Mouse (Mus musculus): Measurements from ENCODE around the gene Nup35.
A peak's percentile ranks its signal among the peaks of the same experiment; 100 is the strongest.

The Nup35 gene

DNA sequence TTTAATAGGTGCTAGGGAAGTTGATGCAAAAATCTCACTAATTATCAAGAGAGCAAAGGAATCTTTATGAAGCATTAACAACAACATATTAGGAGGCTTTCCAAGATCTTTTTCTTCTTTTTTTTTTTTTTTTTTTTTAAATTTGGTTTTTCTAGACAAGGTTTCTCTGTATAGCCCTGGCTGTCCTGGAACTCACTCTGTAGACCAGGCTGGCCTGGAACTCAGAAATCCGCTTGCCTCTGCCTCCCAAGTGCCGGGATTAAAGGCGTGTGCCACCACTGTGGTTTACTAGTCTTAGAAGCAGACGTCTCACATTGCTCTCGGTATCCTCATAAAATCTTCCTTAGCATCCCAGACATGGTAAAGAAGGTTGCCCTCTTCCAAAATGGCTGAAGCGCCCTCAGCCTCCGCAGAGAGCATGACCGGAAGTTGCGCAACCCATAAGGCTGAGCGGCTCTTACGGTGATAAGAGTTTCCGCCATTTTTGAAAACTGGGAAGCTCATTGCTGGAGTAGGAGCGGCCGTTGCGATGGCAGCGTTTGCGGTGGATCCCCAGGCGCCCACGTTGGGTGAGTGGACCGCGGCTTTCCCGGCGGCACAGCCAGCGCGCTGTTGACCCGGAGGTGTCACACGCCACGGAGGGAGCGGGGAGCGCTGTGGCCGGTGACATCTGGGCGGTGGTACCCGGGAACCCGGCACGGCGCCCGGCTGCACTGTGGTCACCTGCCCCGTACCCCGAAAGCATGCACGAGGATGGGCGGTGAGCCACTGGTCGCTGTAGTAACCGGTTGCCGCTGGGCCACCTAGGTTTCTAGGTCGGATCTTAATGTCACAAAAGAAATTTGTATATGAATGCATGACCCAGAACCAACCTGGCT, 21.6 kb downstream of the Nup35 start:
- peak; percentile 88 for DNase-seq (ENCODE audit: extremely low spot score)

DNA sequence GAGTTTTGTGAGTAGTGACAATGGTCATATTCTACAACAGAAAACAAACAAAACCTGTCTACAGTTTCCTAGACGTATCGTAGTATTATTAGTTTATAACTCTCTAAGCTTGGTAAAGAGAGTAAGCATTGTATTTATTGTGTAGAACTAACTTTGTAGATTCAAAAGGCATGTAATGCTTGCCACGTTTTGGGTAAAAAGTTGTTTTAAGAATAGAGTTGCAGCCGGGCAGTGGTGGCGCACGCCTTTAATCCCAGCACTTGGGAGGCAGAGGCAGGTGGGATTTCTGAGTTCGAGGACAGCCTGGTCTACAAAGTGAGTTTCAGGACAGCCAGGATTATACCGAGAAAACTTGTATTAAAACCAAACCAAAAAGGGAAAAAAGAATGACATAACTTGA, 22.4 kb downstream of the Nup35 start:
- no peak for DNase-seq (ENCODE audit: extremely low spot score)

DNA sequence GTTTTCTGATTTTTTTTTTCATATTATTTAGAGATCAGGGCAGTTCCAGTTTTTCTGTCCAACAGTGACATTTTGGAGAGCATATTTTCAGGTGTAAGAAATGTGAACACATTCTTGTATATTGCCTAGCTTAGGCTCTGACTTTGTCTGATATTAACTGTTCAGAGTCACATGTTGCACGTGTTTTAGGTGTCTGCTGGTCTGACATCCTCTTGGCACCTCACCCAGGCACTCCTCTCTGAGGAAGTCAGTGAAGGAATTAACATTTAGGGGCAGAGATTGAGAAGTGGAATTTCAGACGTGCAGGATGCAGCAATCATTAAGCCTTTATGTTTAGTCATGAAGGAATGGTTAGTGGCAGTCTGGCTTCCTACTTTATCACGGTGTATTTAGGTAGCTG, 22.8 kb downstream of the Nup35 start:
- DNase-seq (ENCODE audit: extremely low spot score) = no peak

DNA sequence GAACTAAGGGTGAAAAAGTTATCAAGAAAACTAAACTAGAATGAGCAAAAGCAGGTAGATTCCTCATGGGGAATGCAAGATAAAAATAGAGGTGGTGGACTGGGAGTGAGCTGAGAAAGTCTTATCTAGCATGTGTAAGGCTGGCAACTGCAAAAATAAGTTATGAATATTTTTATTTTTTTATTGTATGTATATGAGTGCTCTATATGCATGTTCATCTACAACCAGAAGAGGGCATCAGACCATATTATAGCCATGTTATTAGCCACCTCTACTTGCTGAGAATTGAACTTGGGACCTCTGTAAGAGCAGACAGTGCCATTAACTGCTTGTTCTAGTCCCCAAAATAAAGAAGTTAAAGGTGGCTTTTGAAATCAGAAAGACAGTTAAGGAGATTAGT, 44.4 kb downstream of the Nup35 start:
- no peak for DNase-seq (ENCODE audit: extremely low spot score)

DNA sequence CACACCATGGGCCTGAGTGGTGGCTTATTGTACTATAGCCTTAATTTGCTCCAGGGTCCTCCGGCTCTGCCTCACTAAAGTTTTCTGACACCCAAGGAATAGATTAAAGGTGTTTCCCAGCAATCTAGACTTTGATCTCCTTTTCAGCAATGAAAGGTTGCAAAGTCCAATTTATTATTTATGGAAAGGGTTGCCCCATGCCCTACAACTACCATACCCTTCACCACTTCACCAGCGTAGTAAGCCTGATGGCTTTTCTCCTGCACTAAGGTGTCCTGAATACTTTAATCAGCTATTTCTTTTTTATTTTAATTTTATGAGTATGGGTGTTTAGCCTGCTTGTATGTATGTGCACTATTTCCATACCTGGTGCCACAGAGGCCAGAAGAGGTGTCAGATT, 45.6 kb downstream of the Nup35 start:
- no peak for DNase-seq (ENCODE audit: extremely low spot score)

DNA sequence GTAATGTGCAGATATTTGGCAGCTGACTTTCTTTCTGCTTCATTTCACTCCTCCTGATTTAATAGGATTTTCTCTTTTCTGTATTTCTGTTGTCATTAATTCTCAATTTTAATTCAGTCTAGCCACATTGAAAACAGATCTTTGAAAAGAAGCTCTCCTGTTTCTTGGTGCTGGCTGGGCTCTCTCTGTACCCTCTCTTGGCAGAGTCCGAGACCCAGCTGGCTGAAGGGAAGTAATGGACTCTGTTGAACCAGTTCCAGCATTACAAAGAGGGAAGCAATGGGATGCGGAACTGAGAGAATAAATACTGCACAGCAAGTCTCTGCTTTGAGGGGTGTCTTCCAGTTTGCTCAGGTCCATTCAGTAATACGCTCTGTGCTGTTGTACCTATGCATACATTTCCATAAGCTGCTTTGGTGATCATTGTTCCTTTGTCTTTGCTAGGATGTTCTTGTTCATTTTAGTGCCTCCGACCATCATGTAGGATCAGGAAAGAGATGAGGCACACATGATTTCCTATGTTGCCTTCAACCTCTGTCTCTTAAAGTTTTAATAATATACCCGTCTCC, 50.4 kb downstream of the Nup35 start:
- DNase-seq (ENCODE audit: extremely low spot score) = no peak

DNA sequence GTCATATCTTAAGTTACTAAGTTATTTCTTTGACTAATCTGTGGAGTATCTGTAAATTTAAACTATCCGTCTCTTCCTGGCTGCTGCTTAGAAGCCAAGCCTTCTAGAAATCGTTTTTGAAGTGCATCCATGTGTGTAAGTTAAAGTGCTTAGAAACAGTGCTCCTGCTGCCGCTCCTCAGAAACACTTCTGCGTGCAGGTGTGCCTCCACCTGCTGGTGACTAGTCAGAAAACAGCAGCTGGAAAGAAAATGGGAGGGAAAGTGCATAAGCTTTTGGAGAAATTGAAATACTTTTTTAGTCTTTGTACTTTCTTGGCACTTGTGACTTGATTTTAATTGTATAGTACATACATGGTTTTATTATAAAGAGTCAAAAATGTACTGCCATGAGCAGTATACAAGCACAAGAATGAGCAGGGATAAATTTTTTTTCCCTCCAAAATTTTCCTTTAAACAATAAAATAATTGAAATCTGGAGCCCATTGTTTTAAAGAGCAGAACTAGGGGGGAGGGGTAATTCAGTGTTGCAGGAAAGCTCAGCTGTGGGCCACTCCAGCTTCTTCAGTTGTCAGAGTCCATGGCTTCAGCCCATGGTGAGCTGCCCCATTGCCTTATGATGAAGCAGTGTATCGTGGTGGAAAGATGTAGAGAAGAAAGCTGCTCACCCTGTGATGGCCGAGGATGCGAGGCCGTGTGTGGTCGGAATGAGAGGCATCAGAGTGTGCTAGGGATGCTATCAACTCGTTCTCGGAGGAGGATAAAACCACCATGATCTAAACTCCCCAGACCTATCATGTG, 53.0 kb downstream of the Nup35 start:
- DNase-seq (ENCODE audit: extremely low spot score) = no peak

DNA sequence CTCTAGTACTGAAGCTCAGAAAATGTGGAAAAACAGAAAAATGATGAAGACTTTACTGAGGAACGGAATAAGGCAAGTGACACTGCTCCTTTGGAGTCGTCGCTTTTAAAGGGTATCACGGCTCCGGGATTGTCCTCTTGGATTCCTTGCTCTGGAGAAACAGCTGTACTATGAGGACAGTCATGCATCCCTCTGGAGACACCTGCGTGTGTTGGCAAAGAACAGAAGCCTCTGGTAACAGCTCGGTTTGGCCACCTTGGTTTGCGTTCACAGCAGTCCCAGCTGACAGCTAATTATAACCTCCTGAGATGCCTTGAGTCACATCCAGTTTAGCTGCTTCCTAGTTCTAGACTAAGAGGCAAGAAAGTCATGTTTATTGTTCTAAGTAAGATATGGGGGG, 61.8 kb downstream of the Nup35 start:
- no peak for DNase-seq (ENCODE audit: extremely low spot score)

DNA sequence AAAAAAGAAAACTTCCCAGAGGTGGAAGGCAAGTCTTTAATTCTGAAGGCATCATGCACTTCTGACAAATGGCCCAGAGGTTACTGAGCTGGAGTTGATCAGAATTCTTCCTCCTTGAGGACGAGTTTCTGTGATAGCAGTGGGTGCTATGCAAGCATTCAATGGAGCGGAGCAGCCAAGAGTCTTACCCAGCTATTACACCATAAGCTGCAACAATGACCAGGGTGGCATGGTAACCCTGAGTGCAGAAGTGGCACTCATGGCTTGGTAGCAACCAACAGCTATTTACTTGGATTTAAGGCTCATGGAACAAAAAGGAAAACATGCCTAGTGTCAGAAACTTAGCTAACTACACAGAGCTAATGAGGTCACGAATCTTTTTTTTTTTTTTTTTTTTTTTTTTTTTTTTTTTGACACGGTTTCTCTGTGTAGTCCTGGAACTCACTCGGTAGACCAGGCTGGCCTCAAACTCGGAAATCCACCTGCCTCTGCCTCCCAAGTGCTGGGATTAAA, 66.7 kb downstream of the Nup35 start:
- no peak for DNase-seq (ENCODE audit: extremely low spot score)

DNA sequence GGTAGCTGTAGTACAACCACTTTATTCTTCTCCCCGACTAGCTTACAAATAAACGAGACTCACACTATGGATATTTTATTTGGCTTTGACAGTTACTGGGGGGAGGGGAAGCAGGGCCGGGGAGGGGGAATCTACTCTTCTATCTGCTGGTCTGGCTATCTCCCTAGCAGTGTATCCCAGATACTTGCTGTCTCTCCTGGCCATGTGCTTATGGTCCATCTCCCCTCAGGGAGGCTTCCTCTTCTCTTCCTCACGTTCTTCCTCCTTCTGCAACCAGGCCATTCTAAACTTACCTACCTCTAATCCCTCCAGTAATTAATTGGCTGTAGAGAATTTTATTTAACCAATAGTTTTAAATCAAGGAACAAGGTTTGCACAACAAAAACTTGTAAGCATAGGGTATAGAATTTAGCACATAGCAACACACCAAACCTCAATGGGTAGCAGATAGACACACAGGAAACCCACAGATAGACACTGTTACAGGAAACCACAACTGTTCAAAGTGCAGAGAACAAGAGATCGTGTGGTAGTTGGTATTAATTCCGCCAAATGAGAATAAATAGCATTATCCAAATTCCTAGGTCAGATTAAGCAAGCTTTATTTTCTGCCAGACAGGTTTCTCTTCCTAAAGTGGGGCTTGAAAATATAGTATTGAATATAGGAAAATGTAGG, 67.5 kb downstream of the Nup35 start:
- DNase-seq (ENCODE audit: extremely low spot score) = no peak

DNA sequence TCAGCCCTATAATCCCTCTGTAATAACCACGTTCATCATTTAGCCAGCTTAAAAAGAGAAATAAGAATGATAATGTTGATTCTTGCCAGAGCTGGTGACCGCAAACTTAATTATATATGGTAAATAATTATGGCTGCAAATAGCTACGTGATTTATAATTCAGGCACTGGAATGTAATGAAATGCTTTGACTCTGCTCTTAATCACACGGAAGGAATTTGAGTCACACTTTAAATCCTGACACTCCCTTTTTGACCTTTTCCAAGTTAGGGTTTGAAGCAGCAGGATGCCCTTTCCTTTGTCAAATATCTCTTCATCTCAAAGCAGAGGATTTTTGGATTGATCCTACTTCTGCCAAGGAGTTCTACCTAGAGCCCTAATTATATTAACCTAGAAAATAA, 71.2 kb downstream of the Nup35 start:
- no peak for DNase-seq (ENCODE audit: extremely low spot score)

DNA sequence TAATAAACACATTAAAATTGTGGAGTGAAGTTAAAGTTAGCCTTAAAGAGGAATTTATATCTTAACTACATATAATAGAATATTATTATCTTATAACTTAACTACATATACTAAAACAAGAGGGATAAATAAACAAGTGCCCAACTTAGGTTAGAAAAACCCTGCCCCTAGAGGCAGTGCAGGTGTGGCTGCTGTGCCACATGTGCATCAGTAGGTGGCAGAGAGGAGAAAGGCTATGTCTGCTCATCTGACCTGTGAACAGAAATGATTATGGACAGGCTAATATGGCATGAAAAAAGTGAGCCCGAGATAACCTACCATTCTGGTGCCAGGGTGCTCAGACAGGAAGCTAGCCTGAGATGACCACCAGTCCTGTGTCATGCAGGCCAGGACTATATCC, 90.4 kb downstream of the Nup35 start:
- no peak for DNase-seq (ENCODE audit: extremely low spot score)

All from embryo, embryonic 9.5 days (tissue).